Mouse (Mus musculus) neural tube, embryonic 11.5 days (tissue): ENCODE results near the gene Ankrd45. TPM values are rescaled to one million over a fixed set of nuclear protein-coding genes. Genes with fewer than 3 reads are reported as not detected.
"Not testable (repeated sequence)": the region's sequence is repeated elsewhere in the genome, so short reads cannot be mapped to it uniquely, and the experiment has no call there.

Experiments used
- ATAC-seq: fragments of 200-750 bp; cut with Nextera tagmentation; 2 replicates; pipeline ENCODE4 v1.8.0; 2017; ENCODE audit warnings: moderate number of reproducible peaks, mild to moderate bottlenecking, moderate TSS enrichment, moderate library complexity; ENCODE audit not compliant: insufficient read depth, low FRiP score, low TSS enrichment
- DNase-seq: peaks from one replicate; pipeline ENCODE4 v3.0.0-alpha.2; 2015; ENCODE audit warnings: low spot score
- H3K27ac ChIP-seq: fragments of 300-500 bp; sonication (generic); 2 replicates; pipeline ENCODE4 v1.5.1; 2014; ENCODE audit warnings: low read depth, mild to moderate bottlenecking, low read length
- H3K27me3 ChIP-seq: fragments of 300-500 bp; sonication (generic); 2 replicates; pipeline ENCODE4 v1.6.1; 2014; ENCODE audit warnings: mild to moderate bottlenecking, low read length, mixed read lengths; ENCODE audit not compliant: control insufficient read depth, insufficient read depth
- H3K36me3 ChIP-seq: fragments of 300-500 bp; sonication (generic); 2 replicates; pipeline ENCODE4 v1.6.1; 2014; ENCODE audit warnings: mild to moderate bottlenecking, low read length, moderate library complexity, mixed read lengths; ENCODE audit not compliant: control insufficient read depth, insufficient read depth
- H3K4me1 ChIP-seq: fragments of 300-500 bp; sonication (generic); 2 replicates; pipeline ENCODE4 v1.6.1; 2014; ENCODE audit warnings: low read length, mixed read lengths; ENCODE audit not compliant: control insufficient read depth, insufficient read depth
- H3K4me2 ChIP-seq: fragments of 300-500 bp; sonication (generic); 2 replicates; pipeline ENCODE4 v1.6.1; 2014; ENCODE audit warnings: low read depth, mild to moderate bottlenecking, moderate library complexity
- H3K4me3 ChIP-seq: fragments of 300-500 bp; sonication (generic); 2 replicates; pipeline ENCODE4 v1.5.1; 2014; ENCODE audit warnings: low read depth, low read length
- H3K9ac ChIP-seq: fragments of 300-500 bp; sonication (generic); 2 replicates; pipeline ENCODE4 v1.6.1; 2014; ENCODE audit warnings: mild to moderate bottlenecking, low read length
- H3K9me3 ChIP-seq: fragments of 300-500 bp; sonication (generic); 2 replicates; pipeline ENCODE4 v1.6.1; 2016; ENCODE audit warnings: low read length; ENCODE audit not compliant: control insufficient read depth
- WGBS: fragments of 180-500 bp; shearing (Covaris S2); extraction: QIAGEN DNeasy Blood & Tissue Kit; methylation state at CpG from one replicate; pipeline ENCODE4 v1.1.7; 2014; 5-methylcytosine and 5-hydroxymethylcytosine counted together
- polyA plus RNA-seq: library from polyadenylated mRNA; unstranded; fragments of >200 nt; fragmentation: Nextera tagmentation; extraction: Ambion mirVana; gene quantifications from 2 replicates; pipeline ENCODE4 v1.2.1, GENCODE M21; 2014

Ankrd45 gene
- polyA plus RNA-seq, 1 experiment from 2014 or later, result 5.5 TPM

DNA sequence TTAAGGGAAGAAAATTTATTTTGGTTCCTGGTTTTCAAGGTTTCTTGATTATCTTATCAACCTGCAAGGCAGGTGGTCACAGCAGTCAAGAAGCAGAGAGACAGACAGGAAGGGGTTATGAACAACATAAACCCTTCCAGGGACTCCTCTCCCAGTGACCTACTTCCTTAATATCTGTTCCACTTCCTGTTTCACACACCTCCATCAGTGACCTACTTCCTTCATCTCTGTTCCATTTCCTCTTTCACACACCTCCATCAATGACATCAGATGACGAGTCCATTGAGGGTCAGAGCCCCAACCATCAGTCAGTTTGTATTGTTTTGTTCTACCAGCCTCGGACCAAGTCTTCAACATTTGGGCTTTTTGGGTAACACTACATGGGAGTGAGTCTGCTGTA, 3.0 kb upstream of the Ankrd45 start:
- no peak for DNase-seq
- no peak overlapping the region for H3K27ac ChIP-seq
- ATAC-seq, result no peak
- H3K4me2 ChIP-seq, result no peak overlapping the region
- H3K9ac ChIP-seq, result no peak overlapping the region
- WGBS, result 91% methylated on average over 2 of the region's 2 CpGs
- no peaks in the 10 kb centered on the region for H3K27me3 ChIP-seq
- no peaks in the 10 kb centered on the region for H3K36me3 ChIP-seq
- no peak overlapping the region for H3K4me3 ChIP-seq
- H3K4me1 ChIP-seq, result no peaks in the 10 kb centered on the region
- no peaks in the 10 kb centered on the region for H3K9me3 ChIP-seq

DNA sequence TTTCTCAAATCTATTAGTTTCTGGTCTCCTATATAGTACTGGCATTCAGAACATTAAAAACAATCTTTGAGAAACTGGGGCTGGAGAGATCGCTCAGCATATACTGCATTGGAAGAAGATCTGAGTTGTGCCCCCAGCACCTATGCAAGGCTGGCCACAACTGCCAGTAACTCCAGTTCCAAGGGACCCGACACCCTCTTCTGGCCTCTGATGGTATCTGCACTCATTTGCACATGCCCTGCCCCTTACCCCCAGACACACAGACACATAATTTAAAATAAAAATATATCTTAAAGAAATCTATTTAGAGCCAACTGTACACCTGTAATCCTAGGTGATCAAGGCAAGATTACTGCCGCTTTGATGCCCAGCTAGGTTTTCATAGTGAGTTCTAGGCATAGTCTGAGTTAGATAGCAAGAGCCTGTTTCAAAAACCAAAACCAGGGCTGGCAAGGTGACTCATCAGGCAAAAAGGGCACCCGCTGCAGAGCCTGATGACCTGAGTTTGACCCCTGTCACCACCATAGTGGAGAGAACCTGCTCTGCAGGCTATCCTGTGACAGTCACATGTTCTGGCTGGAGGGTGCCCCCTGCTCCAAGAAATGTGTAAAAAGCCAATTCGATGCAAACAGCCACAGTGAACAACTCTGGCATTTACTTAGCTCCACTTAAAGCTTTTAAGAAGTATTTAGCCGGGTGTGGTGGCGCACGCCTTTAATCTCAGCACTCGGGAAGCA, 2.3 kb upstream of the Ankrd45 start:
- WGBS, result 79% methylated on average over 9 of the region's 9 CpGs
- no peaks in the 10 kb centered on the region for H3K27me3 ChIP-seq
- no peak for DNase-seq
- H3K9ac ChIP-seq, result no peak overlapping the region
- no peak for ATAC-seq
- no peak overlapping the region for H3K27ac ChIP-seq
- H3K4me1 ChIP-seq, result no peaks in the 10 kb centered on the region
- H3K4me3 ChIP-seq, result no peak overlapping the region
- no peak overlapping the region for H3K4me2 ChIP-seq
- no peaks in the 10 kb centered on the region for H3K9me3 ChIP-seq
- H3K36me3 ChIP-seq, result no peaks in the 10 kb centered on the region

DNA sequence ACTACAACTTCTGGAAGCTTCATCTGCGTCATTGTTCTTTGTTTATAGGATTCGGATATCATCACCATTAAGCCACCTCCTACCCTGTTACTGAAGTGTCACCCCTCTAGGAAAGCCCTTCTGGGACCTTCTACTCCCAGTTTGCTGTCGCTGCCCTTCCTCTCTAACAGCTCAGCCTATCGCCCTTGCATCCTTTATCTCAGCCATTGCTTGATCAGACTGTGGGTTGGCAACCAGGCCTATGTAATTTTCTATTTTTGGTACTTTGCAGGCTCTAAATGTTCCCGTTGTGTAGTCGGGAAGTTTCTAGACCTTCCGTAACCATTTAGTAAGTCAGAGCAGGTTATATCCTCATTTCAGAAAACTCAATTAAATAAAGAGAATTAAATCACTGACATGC, 725 bp downstream of the Ankrd45 start:
- no peaks in the 10 kb centered on the region for H3K36me3 ChIP-seq
- H3K9me3 ChIP-seq, result no peaks in the 10 kb centered on the region
- no peaks in the 10 kb centered on the region for H3K4me1 ChIP-seq
- ATAC-seq (no peak), DNase-seq (no peak)
- no peak overlapping the region for H3K27ac ChIP-seq
- WGBS, result 91% methylated on average over 7 of the region's 7 CpGs
- no peak overlapping the region; the same call in 1 of the 2 replicates for H3K9ac ChIP-seq
- H3K27me3 ChIP-seq, result no peaks in the 10 kb centered on the region
- no peak overlapping the region for H3K4me3 ChIP-seq
- no peak overlapping the region for H3K4me2 ChIP-seq

DNA sequence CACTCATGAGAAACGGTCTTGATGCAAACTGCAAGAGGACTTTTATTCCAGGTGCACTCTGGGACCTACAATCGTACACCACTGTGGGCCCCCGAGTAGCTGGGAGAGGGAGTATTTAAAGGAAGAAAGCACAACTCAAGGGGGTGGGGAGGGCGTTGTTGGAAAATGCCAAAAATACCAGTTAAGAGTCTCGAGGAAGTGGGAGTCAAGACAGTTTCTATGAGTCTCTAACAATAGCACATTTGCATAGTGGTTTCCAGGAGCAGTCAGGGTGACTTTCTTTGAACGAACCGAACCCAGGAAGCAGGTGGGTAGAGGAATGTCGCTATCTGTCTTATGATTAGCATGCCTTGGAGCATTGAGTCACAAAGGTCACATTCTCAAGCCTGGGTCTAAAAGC, 3.1 kb downstream of the Ankrd45 start:
- not testable (repeated sequence) for DNase-seq, H3K4me1 ChIP-seq, H3K27ac ChIP-seq, H3K36me3 ChIP-seq, H3K4me2 ChIP-seq, H3K27me3 ChIP-seq, ATAC-seq, H3K9me3 ChIP-seq, H3K9ac ChIP-seq, H3K4me3 ChIP-seq
- WGBS, result 84% methylated on average over 8 of the region's 8 CpGs

DNA sequence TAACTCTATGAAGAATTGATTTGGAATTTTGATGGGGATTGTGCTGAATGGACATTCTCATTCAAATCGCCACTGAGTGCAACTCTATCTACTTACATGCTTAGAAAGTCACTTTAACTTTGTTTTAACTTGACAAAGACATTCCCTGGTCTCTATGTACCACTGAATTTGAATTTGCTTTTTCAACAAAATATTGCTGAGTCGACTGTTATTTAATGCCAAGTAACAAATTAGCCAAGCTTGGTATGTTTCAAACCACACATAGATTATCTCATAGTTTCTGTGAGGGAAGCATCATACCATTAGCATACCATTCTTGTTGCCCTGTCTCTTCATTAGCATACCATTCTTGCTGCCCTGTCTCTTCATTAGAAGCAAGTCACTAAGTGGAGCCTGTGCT, 5.4 kb downstream of the Ankrd45 start:
- Histone ChIP-seq H3K36me3 (no peaks in the 10 kb centered on the region), H3K27me3 (no peaks in the 10 kb centered on the region), H3K4me2 (no peak overlapping the region), H3K9ac (no peak overlapping the region), H3K4me3 (no peak overlapping the region), H3K27ac (no peak overlapping the region), H3K4me1 (no peaks in the 10 kb centered on the region), H3K9me3 (no peaks in the 10 kb centered on the region)
- no peak for ATAC-seq
- WGBS, result 83% methylated on average over 2 of the region's 2 CpGs
- no peak for DNase-seq

DNA sequence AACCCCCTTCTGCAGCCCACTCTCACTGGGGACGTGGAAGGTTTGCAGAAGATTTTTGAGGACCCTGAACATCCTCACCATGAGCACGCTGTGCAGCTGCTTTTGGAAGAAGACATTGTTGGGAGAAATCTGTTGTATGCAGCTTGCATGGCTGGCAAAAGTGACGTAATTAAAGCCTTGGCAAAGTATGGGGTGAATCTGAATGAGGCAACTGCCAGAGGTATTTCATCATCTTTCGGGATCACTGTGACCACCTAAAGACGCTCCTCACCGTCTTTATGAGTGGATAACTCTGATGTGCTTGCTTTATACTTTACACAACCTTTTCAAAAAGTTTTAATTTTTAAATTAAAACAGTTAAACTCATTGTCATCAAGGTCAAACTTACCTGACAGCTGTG, 8.6 kb downstream of the Ankrd45 start:
- no peaks in the 10 kb centered on the region for H3K4me1 ChIP-seq
- WGBS, result 75% methylated on average over 6 of the region's 6 CpGs
- H3K27me3 ChIP-seq, result no peaks in the 10 kb centered on the region
- H3K4me3 ChIP-seq, result no peak overlapping the region
- no peaks in the 10 kb centered on the region for H3K36me3 ChIP-seq
- ATAC-seq (no peak), DNase-seq (no peak)
- H3K9me3 ChIP-seq, result no peaks in the 10 kb centered on the region
- no peak overlapping the region for H3K27ac ChIP-seq
- H3K4me2 ChIP-seq, result no peak overlapping the region
- no peak overlapping the region for H3K9ac ChIP-seq

DNA sequence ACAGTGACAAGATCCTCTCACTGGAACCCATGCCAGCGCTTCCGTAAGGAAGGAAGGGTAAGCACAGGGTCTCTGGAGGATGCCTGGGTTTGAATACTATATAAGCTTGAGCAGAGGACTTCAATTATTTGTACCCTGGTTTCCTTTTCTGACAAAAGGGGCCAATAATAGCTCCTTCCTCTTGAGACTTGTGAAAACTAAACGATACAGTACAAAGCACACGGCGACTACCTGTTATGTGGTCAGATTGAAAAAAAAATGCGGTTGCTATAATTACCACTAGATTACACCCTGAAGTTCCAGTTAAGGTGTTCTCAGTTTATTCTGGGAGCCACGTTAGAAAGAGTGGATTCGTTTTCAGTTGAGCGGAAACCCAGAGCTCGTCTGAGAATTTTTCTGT, 14.1 kb downstream of the Ankrd45 start:
- no peaks in the 10 kb centered on the region for H3K36me3 ChIP-seq
- no peak overlapping the region for H3K4me3 ChIP-seq
- WGBS, result 91% methylated on average over 10 of the region's 10 CpGs
- no peak overlapping the region for H3K4me2 ChIP-seq
- ATAC-seq (no peak), DNase-seq (no peak)
- H3K9me3 ChIP-seq, result no peaks in the 10 kb centered on the region
- H3K27me3 ChIP-seq, result no peaks in the 10 kb centered on the region
- H3K27ac ChIP-seq, result no peak overlapping the region
- H3K9ac ChIP-seq, result no peak overlapping the region
- H3K4me1 ChIP-seq, result no peaks in the 10 kb centered on the region

DNA sequence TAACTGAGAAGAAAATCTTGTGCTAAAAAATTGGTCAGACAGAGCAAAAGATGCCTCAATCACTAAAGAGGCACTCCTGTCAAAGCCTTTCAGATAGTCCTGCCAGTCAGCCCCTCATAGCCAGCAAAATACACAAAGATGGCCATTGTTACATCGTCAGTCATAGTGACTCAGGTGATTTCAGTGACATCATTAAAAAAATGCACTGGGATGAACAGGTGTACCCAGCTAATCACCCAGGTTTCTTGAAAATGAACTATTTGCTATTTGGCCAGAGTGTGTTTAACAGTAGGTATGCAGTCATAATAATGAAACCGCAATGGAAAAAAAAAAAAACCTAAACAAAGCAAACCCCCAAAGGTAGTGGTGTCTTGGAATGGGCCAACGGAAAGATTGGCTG, 16.7 kb downstream of the Ankrd45 start, which contains the start of gene Tex50:
Tex50 (minus strand) TSS at position 101 of the 400 bp plus-strand sequence.
- DNase-seq (no peak), ATAC-seq (no peak)
- Histone ChIP-seq H3K9me3 (no peaks in the 10 kb centered on the region), H3K27ac (no peak within 1 kb of the TSS), H3K4me1 (no peaks in the 10 kb centered on the region), H3K36me3 (no peaks in the 10 kb centered on the region), H3K4me3 (no peak within 1 kb of the TSS), H3K4me2 (no peak within 1 kb of the TSS), H3K27me3 (no peaks in the 10 kb centered on the region), H3K9ac (no peak within 1 kb of the TSS)
- WGBS, result 86% methylated on average over 3 of the region's 3 CpGs

DNA sequence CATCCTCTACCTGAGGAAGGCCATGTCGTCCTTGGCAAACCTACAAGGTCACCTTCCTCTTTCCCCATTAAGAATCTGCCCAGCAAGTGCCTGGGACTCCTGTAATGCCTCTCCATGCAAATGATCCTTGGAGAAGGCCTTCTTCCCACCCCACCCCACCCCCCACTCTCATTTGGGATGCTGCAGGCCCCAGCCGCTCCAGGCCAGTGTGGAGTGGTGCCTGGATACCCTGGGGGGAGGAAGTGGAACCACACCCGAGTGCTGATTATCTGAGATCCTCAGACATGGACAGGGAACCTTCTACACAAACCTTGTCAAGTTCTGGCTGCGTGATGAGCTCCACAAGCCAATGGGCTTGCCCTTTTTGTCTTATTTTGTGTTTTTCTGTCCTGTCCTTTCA, 17.8 kb downstream of the Ankrd45 start:
- DNase-seq (no peak), ATAC-seq (no peak)
- Histone ChIP-seq H3K4me1 (no peaks in the 10 kb centered on the region), H3K9ac (no peak overlapping the region), H3K4me2 (no peak overlapping the region), H3K27ac (no peak overlapping the region), H3K36me3 (no peaks in the 10 kb centered on the region), H3K4me3 (no peak overlapping the region), H3K9me3 (no peaks in the 10 kb centered on the region), H3K27me3 (no peaks in the 10 kb centered on the region)
- WGBS, result 72% methylated on average over 4 of the region's 4 CpGs
